7 mouse cellular contexts compared by ENCODE assay signal in the genomic region with DNA sequence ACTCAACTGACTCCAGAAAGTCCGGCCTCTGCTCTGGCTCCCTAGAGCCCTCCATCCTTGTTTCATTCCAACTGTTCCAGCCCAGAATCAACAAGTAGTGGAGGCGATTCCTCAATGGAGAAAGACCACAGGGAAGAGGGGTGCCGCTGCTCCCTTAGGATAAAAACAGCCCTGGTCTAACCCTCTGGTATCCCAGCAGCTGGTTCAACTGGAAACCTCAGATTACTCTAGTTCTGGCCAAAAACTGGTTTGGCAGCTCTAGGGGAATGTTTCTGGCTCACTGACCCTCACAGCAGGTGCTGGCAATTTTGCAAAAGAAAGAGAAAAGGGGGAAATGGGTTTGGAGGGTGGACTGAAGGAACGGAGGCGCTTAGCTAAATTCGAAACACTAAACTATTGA. TPM values are rescaled to one million over a fixed set of nuclear protein-coding genes. Genes with fewer than 3 reads are reported as not detected.
DNase-seq lines count a peak whose midpoint lies in the region; ATAC-seq and TF ChIP-seq lines count a peak whose summit lies in the region.

No protein-coding gene starts in this region.

- peak overlapping the region; percentile 92 for H3K27ac ChIP-seq in spleen, adult 2 months (ENCODE audit: insufficient read depth, low read length)
- H3K27ac ChIP-seq in embryonic facial prominence, embryonic 14.5 days (replicated peaks; ENCODE audit: low read depth, low read length), result peak overlapping the region; percentile 94
- H3K27ac ChIP-seq in heart, embryonic 16.5 days (ENCODE audit: low read length), result peak overlapping the region; percentile 72
- peak overlapping the region; percentile 91 for H3K27ac ChIP-seq in limb, embryonic 14.5 days (replicated peaks; ENCODE audit: low read depth, low read length)
- peak overlapping the region; percentile 86 for H3K27ac ChIP-seq in stomach, embryonic 15.5 days

- 8% methylated on average over 6 of the region's 6 CpGs for WGBS in spleen, adult 2 months
- 0% methylated on average over 6 of the region's 6 CpGs for WGBS in embryonic facial prominence, embryonic 14.5 days
- under 1% methylated on average over 6 of the region's 6 CpGs for WGBS in heart, embryonic 16.5 days
- WGBS in limb, embryonic 14.5 days, result 0% methylated on average over 6 of the region's 6 CpGs
- WGBS in stomach, embryonic 15.5 days, result 1% methylated on average over 6 of the region's 6 CpGs

- H3K27me3 ChIP-seq in spleen, adult 2 months (ENCODE audit: control insufficient read depth, insufficient read depth, low read length), result no peaks in the 10 kb centered on the region
- H3K27me3 ChIP-seq in embryonic facial prominence, embryonic 14.5 days (replicated peaks; ENCODE audit: control insufficient read depth, insufficient read depth, low read length), result no peaks in the 10 kb centered on the region
- H3K27me3 ChIP-seq in heart, embryonic 16.5 days (ENCODE audit: control insufficient read depth, insufficient read depth, low read length), result no peaks in the 10 kb centered on the region
- no peaks in the 10 kb centered on the region for H3K27me3 ChIP-seq in limb, embryonic 14.5 days (ENCODE audit: control insufficient read depth, insufficient read depth, low read length)
- H3K27me3 ChIP-seq in stomach, embryonic 15.5 days (replicated peaks), result no peaks in the 10 kb centered on the region

- peak overlapping the region; percentile 79 for H3K4me3 ChIP-seq in spleen, adult 2 months (ENCODE audit: extremely low read depth, insufficient read depth, insufficient read length)
- H3K4me3 ChIP-seq in embryonic facial prominence, embryonic 14.5 days (ENCODE audit: low read depth, low read length), result peak overlapping the region; percentile 89
- peak overlapping the region; percentile 81 for H3K4me3 ChIP-seq in heart, embryonic 16.5 days (ENCODE audit: low read length)
- peak overlapping the region; percentile 82 for H3K4me3 ChIP-seq in limb, embryonic 14.5 days (replicated peaks; ENCODE audit: low read length)
- H3K4me3 ChIP-seq in stomach, embryonic 15.5 days (replicated peaks), result peak overlapping the region; percentile 79

- H3K9ac ChIP-seq in embryonic facial prominence, embryonic 14.5 days (ENCODE audit: low read depth, low read length), result peak overlapping the region; percentile 95
- peak overlapping the region; percentile 91 for H3K9ac ChIP-seq in heart, embryonic 16.5 days (ENCODE audit: low read length)
- H3K9ac ChIP-seq in limb, embryonic 14.5 days (ENCODE audit: low read depth, low read length, severe bottlenecking), result peak overlapping the region; percentile 88
- H3K9ac ChIP-seq in stomach, embryonic 15.5 days, result peak overlapping the region; percentile 79; the same call in 1 of the 2 replicates

- peak; percentile 58 for ATAC-seq in embryonic facial prominence, embryonic 14.5 days (ENCODE audit: low read depth)
- ATAC-seq in heart, embryonic 16.5 days (replicated peaks; ENCODE audit: extremely low read depth, insufficient read depth, low FRiP score), result 0 out of 2 replicates have a peak, but pooled peaks have one; percentile 0
- ATAC-seq in limb, embryonic 14.5 days (ENCODE audit: low FRiP score, low read depth), result no peak
- ATAC-seq in stomach, embryonic 15.5 days (ENCODE audit: insufficient read depth, low FRiP score, low read depth), result peak; percentile 46; the same call in 1 of the 2 replicates

- no peak for TF ChIP-seq POLR2A in spleen, adult 2 months (IDR thresholded peaks at IDR 0.05; ENCODE audit: low read depth, low read length)
- no peak for TF ChIP-seq POLR2A in limb, embryonic 14.5 days (IDR thresholded peaks at IDR 0.05; ENCODE audit: borderline replicate concordance, extremely low read depth, insufficient read depth, insufficient read length)

- no peak for TF ChIP-seq CTCF in spleen, adult 2 months (IDR thresholded peaks at IDR 0.05; ENCODE audit: extremely low read depth, insufficient read depth, insufficient read length, insufficient replicate concordance)

- H3K4me2 ChIP-seq in embryonic facial prominence, embryonic 14.5 days (ENCODE audit: low read depth, low read length), result peak overlapping the region; percentile 75
- H3K4me2 ChIP-seq in heart, embryonic 16.5 days (ENCODE audit: low read depth, low read length), result peak overlapping the region; percentile 79
- peak overlapping the region; percentile 65 for H3K4me2 ChIP-seq in limb, embryonic 14.5 days (replicated peaks; ENCODE audit: low read depth, low read length, severe bottlenecking)
- H3K4me2 ChIP-seq in stomach, embryonic 15.5 days, result peak overlapping the region; percentile 68

- DNase-seq in spleen, adult 2 months (ENCODE audit: low read depth in 1 of 2, low spot score in 2 of 2), result no peak
- no peak for DNase-seq in spleen, postnatal 4 days (ENCODE audit: low spot score in 2 of 2)
- DNase-seq in embryonic facial prominence, embryonic 14.5 days (ENCODE audit: low spot score), result no peak
- DNase-seq in limb, embryonic 14.5 days (ENCODE audit: low spot score), result no peak
- no peak for DNase-seq in ovary, postnatal 10 days (ENCODE audit: low spot score)

- H3K4me1 ChIP-seq in spleen, adult 2 months (ENCODE audit: control insufficient read depth, insufficient read depth, insufficient read length), result peaks cover 8% of the 10 kb centered on the region
- peaks cover 27% of the 10 kb centered on the region for H3K4me1 ChIP-seq in embryonic facial prominence, embryonic 14.5 days (ENCODE audit: control insufficient read depth, insufficient read depth, low read length)
- peaks cover 12% of the 10 kb centered on the region for H3K4me1 ChIP-seq in heart, embryonic 16.5 days (ENCODE audit: control insufficient read depth, insufficient read depth, low read length)
- peaks cover 23% of the 10 kb centered on the region for H3K4me1 ChIP-seq in limb, embryonic 14.5 days (ENCODE audit: control insufficient read depth, insufficient read depth, low read length)
- H3K4me1 ChIP-seq in stomach, embryonic 15.5 days, result peaks cover 15% of the 10 kb centered on the region; the same call in 1 of the 2 replicates

- H3K36me3 ChIP-seq in spleen, adult 2 months (ENCODE audit: control insufficient read depth, insufficient read depth, low read length), result peaks cover 9% of the 10 kb centered on the region
- peaks cover 16% of the 10 kb centered on the region for H3K36me3 ChIP-seq in embryonic facial prominence, embryonic 14.5 days (ENCODE audit: control insufficient read depth, insufficient read depth, low read length)
- 0 out of 2 replicates have a peak, but pooled peaks cover 6% of the 10 kb centered on the region for H3K36me3 ChIP-seq in heart, embryonic 16.5 days (ENCODE audit: control insufficient read depth, insufficient read depth)
- peaks cover 6% of the 10 kb centered on the region; the same call in 1 of the 2 replicates for H3K36me3 ChIP-seq in limb, embryonic 14.5 days (ENCODE audit: control insufficient read depth, insufficient read depth, low read length)
- 0 out of 2 replicates have a peak, but pooled peaks cover 5% of the 10 kb centered on the region for H3K36me3 ChIP-seq in stomach, embryonic 15.5 days

- H3K9me3 ChIP-seq in embryonic facial prominence, embryonic 14.5 days (ENCODE audit: control insufficient read depth, low read length), result no peaks in the 10 kb centered on the region
- no peaks in the 10 kb centered on the region for H3K9me3 ChIP-seq in heart, embryonic 16.5 days (replicated peaks; ENCODE audit: control insufficient read depth, low read length)
- H3K9me3 ChIP-seq in limb, embryonic 14.5 days (ENCODE audit: control insufficient read depth, low read length), result no peaks in the 10 kb centered on the region
- no peaks in the 10 kb centered on the region for H3K9me3 ChIP-seq in stomach, embryonic 15.5 days

RNA-seq across cellular contexts. Expression of a gene that starts 0.4 kb away (rescaled TPM):
- polyA plus RNA-seq in spleen, adult 2 months (2012; rRNA removed), result 25.2 and 29.4 TPM in 2 replicates
- polyA plus RNA-seq in embryonic facial prominence, embryonic 14.5 days (2014; fragmentation: Nextera tagmentation; extraction: Ambion mirVana), result 63.6 and 68.5 TPM in 2 replicates
- 18.0 and 18.1 TPM in 2 replicates for polyA plus RNA-seq in heart, embryonic 16.5 days (2015; fragmentation: Nextera tagmentation; extraction: Ambion mirVana)
- polyA plus RNA-seq in limb, embryonic 14.5 days (2012; rRNA removed), result 37.7 and 38.2 TPM in 2 replicates
- polyA plus RNA-seq in limb, embryonic 14.5 days (2014; fragmentation: Nextera tagmentation; extraction: Ambion mirVana), result 58.3 and 70.4 TPM in 2 replicates
- polyA plus RNA-seq in stomach, embryonic 15.5 days (2015; fragmentation: Nextera tagmentation; extraction: Ambion mirVana), result 34.7 and 35.2 TPM in 2 replicates
